Mouse (Mus musculus) ES-E14 (cell line): ENCODE data around the gene Map3k10.

Source experiments
- CHD2 ChIP-seq: IDR thresholded peaks from 2 replicates; pipeline ENCODE4 v1.6.1; 2014; ENCODE audit warnings: mild to moderate bottlenecking, low read depth, low read length, inconsistent platforms
- MAFK ChIP-seq: IDR thresholded peaks from 2 replicates; pipeline ENCODE4 v1.6.1; 2014; ENCODE audit warnings: mild to moderate bottlenecking, low read depth, low read length, inconsistent platforms; ENCODE audit not compliant: insufficient read depth

- TF ChIP-seq MAFK (no peak), CHD2 (no peak)
These were observed 1.3 kb downstream of the Map3k10 start for GRCm38 (mm10) chr7:27673064-27673574.
